Mouse (Mus musculus) MEL (cell line): ENCODE measurements at regions not wholly inside any gene's neighbourhood (a gene's known extent, or its start where the extent isn't known, plus 50 kb on each side); places are given as distances from the start of the nearest gene placed in this dataset.

Source experiments
- DNase-seq: peaks from one replicate; pipeline ENCODE4 v3.0.0; 2011; ENCODE audit warnings: low read depth, low spot score
- H3K27ac ChIP-seq: 2 replicates; pipeline ENCODE4 v1.5.1; 2012; ENCODE audit warnings: low read depth, mild to moderate bottlenecking, control low read depth, low read length, moderate library complexity; ENCODE audit not compliant: control insufficient read depth
- H3K27me3 ChIP-seq, 2 experiments: fragments of 150-350 bp in 1 of 2; sonication (generic) in 1 of 2; 2 replicates each; pipeline ENCODE4 v1.6.1; 2012; ENCODE audit warnings: low read length in 2 of 2, mild to moderate bottlenecking in 2 of 2, improper control_type of control experiment in 1 of 2, moderate library complexity in 1 of 2; ENCODE audit not compliant: insufficient read depth in 2 of 2, control insufficient read depth in 1 of 2
- H3K36me3 ChIP-seq, 2 experiments: 2 replicates each; pipeline ENCODE4 v1.6.1; 2012 to 2014; ENCODE audit warnings: low read length in 2 of 2, improper control_type of control experiment in 1 of 2, inconsistent platforms in 1 of 2, mild to moderate bottlenecking in 1 of 2; ENCODE audit not compliant: insufficient read depth in 2 of 2, control insufficient read depth in 1 of 2
- H3K4me1 ChIP-seq, 2 experiments: fragments of 150-350 bp in 1 of 2; sonication (generic) in 1 of 2; 2 replicates each; pipeline ENCODE4 v1.6.1; 2012; ENCODE audit warnings: low read length in 2 of 2, improper control_type of control experiment in 1 of 2, mild to moderate bottlenecking in 1 of 2; ENCODE audit not compliant: insufficient read depth in 2 of 2, control insufficient read depth in 1 of 2
- H3K4me3 ChIP-seq, 2 experiments: fragments of 150-350 bp in 1 of 2; sonication (generic) in 1 of 2; 2 replicates each; pipeline ENCODE4 v1.5.1; 2012; ENCODE audit warnings: low read depth in 2 of 2, low read length in 2 of 2, mild to moderate bottlenecking in 2 of 2, moderate library complexity in 2 of 2, control low read depth in 1 of 2, improper control_type of control experiment in 1 of 2; ENCODE audit not compliant: control insufficient read depth in 1 of 2, insufficient read depth in 1 of 2
- H3K79me2 ChIP-seq: 2 replicates; pipeline ENCODE4 v1.6.1; 2012; ENCODE audit warnings: mild to moderate bottlenecking, low read length, moderate library complexity; ENCODE audit not compliant: control insufficient read depth, poor library complexity, insufficient read depth
- H3K9ac ChIP-seq: 2 replicates; pipeline ENCODE4 v1.6.1; 2012; ENCODE audit warnings: low read depth, mild to moderate bottlenecking, control low read depth, low read length, moderate library complexity; ENCODE audit not compliant: control insufficient read depth, poor library complexity, severe bottlenecking
- H3K9me3 ChIP-seq: fragments of 150-350 bp; sonication (generic); replicated peaks from 2 replicates; pipeline ENCODE4 v1.6.1; 2012; ENCODE audit warnings: mild to moderate bottlenecking, low read length, improper control_type of control experiment, moderate library complexity; ENCODE audit not compliant: insufficient read depth
- ELF1 ChIP-seq: IDR thresholded peaks from 2 replicates; pipeline ENCODE4 v1.6.1; 2014; ENCODE audit warnings: low read depth, mild to moderate bottlenecking, inconsistent platforms, low read length, improper control_type of control experiment, moderate library complexity
- EP300 ChIP-seq, 2 experiments: IDR thresholded peaks; 2 replicates each; pipeline ENCODE4 v1.6.1; 2011; ENCODE audit warnings: improper control_type of control experiment in 2 of 2, low read length in 2 of 2, low read depth in 1 of 2, mild to moderate bottlenecking in 1 of 2
- HCFC1 ChIP-seq: IDR thresholded peaks from 2 replicates; pipeline ENCODE4 v1.6.1; 2012; ENCODE audit warnings: low read depth, mild to moderate bottlenecking, inconsistent platforms, low read length, improper control_type of control experiment, moderate library complexity
- KAT2A ChIP-seq: conservative IDR thresholded peaks from 2 replicates; pipeline ENCODE4 v1.6.1; 2012; ENCODE audit warnings: low read depth, low read length, improper control_type of control experiment, inconsistent platforms
- MAFK ChIP-seq: IDR thresholded peaks from 2 replicates; pipeline ENCODE4 v1.6.1; 2011; ENCODE audit warnings: low read depth, mild to moderate bottlenecking, low read length, improper control_type of control experiment, borderline replicate concordance
- MAX ChIP-seq: IDR thresholded peaks from 2 replicates; pipeline ENCODE4 v1.6.1; 2011; ENCODE audit warnings: low read length, improper control_type of control experiment
- MAZ ChIP-seq: IDR thresholded peaks from 2 replicates; pipeline ENCODE4 v1.6.1; 2012; ENCODE audit warnings: low read depth, mild to moderate bottlenecking, inconsistent platforms, low read length, improper control_type of control experiment
- MEF2A ChIP-seq: IDR thresholded peaks from 2 replicates; pipeline ENCODE4 v1.6.1; 2014; ENCODE audit warnings: low read depth, mild to moderate bottlenecking, inconsistent platforms, low read length, improper control_type of control experiment; ENCODE audit not compliant: poor library complexity, insufficient replicate concordance, severe bottlenecking; ENCODE audit errors: extremely low read depth
- MYB ChIP-seq: IDR thresholded peaks from 2 replicates; pipeline ENCODE4 v1.6.1; 2011; ENCODE audit warnings: mild to moderate bottlenecking, low read depth, low read length, improper control_type of control experiment
- MYC ChIP-seq: IDR thresholded peaks from 2 replicates; pipeline ENCODE4 v1.6.1; 2011; ENCODE audit warnings: low read depth, mild to moderate bottlenecking, low read length, improper control_type of control experiment, moderate library complexity
- NELFE ChIP-seq: IDR thresholded peaks from 2 replicates; pipeline ENCODE4 v1.6.1; 2011; ENCODE audit warnings: low read depth, low read length, improper control_type of control experiment
- POLR2AphosphoS2 ChIP-seq: IDR thresholded peaks from 2 replicates; pipeline ENCODE4 v1.6.1; 2011; ENCODE audit warnings: low read length, improper control_type of control experiment
- POLR2AphosphoS5 ChIP-seq: IDR thresholded peaks from 2 replicates; pipeline ENCODE4 v1.6.1; 2012; ENCODE audit warnings: low read depth, borderline replicate concordance, mild to moderate bottlenecking, inconsistent platforms, low read length, moderate library complexity, mixed read lengths
- RAD21 ChIP-seq: IDR thresholded peaks from 2 replicates; pipeline ENCODE4 v1.6.1; 2011; ENCODE audit warnings: mild to moderate bottlenecking, low read depth, low read length, improper control_type of control experiment
- SMC3 ChIP-seq: IDR thresholded peaks from 2 replicates; pipeline ENCODE4 v1.6.1; 2011; ENCODE audit warnings: low read depth, low read length, improper control_type of control experiment
- TAL1 ChIP-seq: IDR thresholded peaks from 2 replicates; pipeline ENCODE4 v1.6.1; 2012; ENCODE audit warnings: mild to moderate bottlenecking, inconsistent platforms, low read length, moderate library complexity, mixed read lengths
- TBP ChIP-seq: IDR thresholded peaks from 2 replicates; pipeline ENCODE4 v1.8.0; 2011; ENCODE audit warnings: low read depth, low read length, improper control_type of control experiment
- USF1 ChIP-seq: IDR thresholded peaks from 2 replicates; pipeline ENCODE4 v1.6.1; 2014; ENCODE audit warnings: low read depth, mild to moderate bottlenecking, inconsistent platforms, low read length, improper control_type of control experiment, moderate library complexity

GRCm38 (mm10) chr15:44907133-44907532 is 4773.0 kb downstream of the 9330182O14Rik start:
- H3K4me3 ChIP-seq = no peak overlapping the region
- no peak for TF ChIP-seq EP300 (IDR thresholded peaks at IDR 0.05; ENCODE audit: low read depth in 1 of 2, low read length in 2 of 2)
- TF ChIP-seq SMC3 = no peak
- no peak for TF ChIP-seq USF1
- TF ChIP-seq NELFE = no peak
- no peak for TF ChIP-seq MAZ
- no peak for TF ChIP-seq ELF1
- no peak for TF ChIP-seq TBP
- TF ChIP-seq POLR2AphosphoS2 = no peak
- no peak for TF ChIP-seq MYB
- TF ChIP-seq RAD21 = no peak
- TF ChIP-seq MYC = no peak
- TF ChIP-seq MEF2A = no peak
- H3K27ac ChIP-seq = no peak overlapping the region

GRCm38 (mm10) chr15:44913434-44913833 is 4779.3 kb downstream of the 9330182O14Rik start:
- Histone ChIP-seq H3K9ac (no peak overlapping the region), H3K4me3 (no peak overlapping the region), H3K36me3 (peaks cover 0 to 2% of the 10 kb centered on the region in 2 experiments; a peak in 1 of 4 replicates), H3K27me3 (no peaks in the 10 kb centered on the region), H3K79me2 (no peaks in the 10 kb centered on the region), H3K4me1 (no peaks in the 10 kb centered on the region), H3K9me3 (no peaks in the 10 kb centered on the region), H3K27ac (no peak overlapping the region)
- no peak for DNase-seq
- no peak for TF ChIP-seq POLR2AphosphoS5
- TF ChIP-seq HCFC1 = no peak
- no peak for TF ChIP-seq TAL1
- no peak for TF ChIP-seq KAT2A

More at GRCm38 (mm10) chr15:44907133-44907532, 4773.0 kb downstream of the 9330182O14Rik start:
- Histone ChIP-seq H3K9ac (no peak overlapping the region), H3K4me1 (no peaks in the 10 kb centered on the region), H3K27me3 (no peaks in the 10 kb centered on the region), H3K9me3 (no peaks in the 10 kb centered on the region), H3K36me3 (no peaks in the 10 kb centered on the region), H3K79me2 (no peaks in the 10 kb centered on the region)
- no peak for DNase-seq

GRCm38 (mm10) chr15:44915005-44915404 is 4780.8 kb downstream of the 9330182O14Rik start:
- Histone ChIP-seq H3K27ac (no peak overlapping the region), H3K4me3 (no peak overlapping the region), H3K27me3 (no peaks in the 10 kb centered on the region), H3K9me3 (no peaks in the 10 kb centered on the region), H3K79me2 (no peaks in the 10 kb centered on the region), H3K36me3 (peaks cover 0 to 2% of the 10 kb centered on the region in 2 experiments; a peak in 1 of 4 replicates), H3K9ac (no peak overlapping the region), H3K4me1 (no peaks in the 10 kb centered on the region)
- TF ChIP-seq MAFK = peak; percentile 96
- no peak for TF ChIP-seq MAX
- DNase-seq = no peak
